Mouse (Mus musculus): Measurements from ENCODE around the gene Pxylp1.
A peak's percentile ranks its signal among the peaks of the same experiment; 100 is the strongest.

DNA sequence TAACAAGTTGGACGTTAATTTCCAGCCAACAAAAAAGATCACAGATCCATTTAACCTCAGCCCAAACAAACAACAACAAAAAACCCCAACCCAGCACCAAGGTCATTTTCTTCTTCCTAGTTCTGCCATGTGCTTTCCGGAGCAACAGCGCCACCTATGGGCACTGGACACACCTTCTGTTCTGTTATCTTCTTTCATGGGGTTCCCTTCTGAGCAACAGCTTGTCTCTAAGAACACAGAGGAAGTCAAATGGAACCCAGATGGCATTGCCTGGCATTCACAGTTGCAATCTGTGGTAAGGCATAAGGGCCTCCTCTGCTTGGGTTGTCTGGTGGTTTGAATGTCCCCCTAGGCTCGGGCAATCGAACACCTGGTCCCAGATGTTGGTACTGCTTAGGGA lies 19.4 kb downstream of the Pxylp1 start:
- TF ChIP-seq CTCF (IDR thresholded peaks at IDR 0.05; ENCODE audit: low read depth, low read length) (peak; percentile 59; the same call in 1 of the 2 replicates), POLR2A (IDR thresholded peaks at IDR 0.05; ENCODE audit: extremely low read depth, insufficient read depth, low read length) (no peak)
